Mouse (Mus musculus) thymus, adult 2 months (tissue): Measurements from ENCODE around the gene Tnfrsf9.

Experiments used
- CTCF ChIP-seq: fragments of 200-500 bp; IDR thresholded peaks from 2 replicates; pipeline ENCODE4 v1.5.1; 2012; ENCODE audit warnings: mild to moderate bottlenecking, control low read depth, low read length, moderate library complexity, borderline replicate concordance; ENCODE audit not compliant: control insufficient read depth, poor library complexity, insufficient read depth; ENCODE audit errors: extremely low read depth
- POLR2A ChIP-seq: fragments of 200-500 bp; IDR thresholded peaks from 2 replicates; pipeline ENCODE4 v1.6.1; 2012; ENCODE audit warnings: mild to moderate bottlenecking, low read length, control low read depth, moderate library complexity; ENCODE audit not compliant: control insufficient read depth, poor library complexity, insufficient read depth; ENCODE audit errors: extremely low read depth

- TF ChIP-seq CTCF, result no peak
- no peak for TF ChIP-seq POLR2A
These were observed 42.7 kb downstream of the Tnfrsf9 start for GRCm38 (mm10) chr4:150957106-150957458.
